Mouse (Mus musculus): ENCODE data around the gene a.

Gene a

DNA sequence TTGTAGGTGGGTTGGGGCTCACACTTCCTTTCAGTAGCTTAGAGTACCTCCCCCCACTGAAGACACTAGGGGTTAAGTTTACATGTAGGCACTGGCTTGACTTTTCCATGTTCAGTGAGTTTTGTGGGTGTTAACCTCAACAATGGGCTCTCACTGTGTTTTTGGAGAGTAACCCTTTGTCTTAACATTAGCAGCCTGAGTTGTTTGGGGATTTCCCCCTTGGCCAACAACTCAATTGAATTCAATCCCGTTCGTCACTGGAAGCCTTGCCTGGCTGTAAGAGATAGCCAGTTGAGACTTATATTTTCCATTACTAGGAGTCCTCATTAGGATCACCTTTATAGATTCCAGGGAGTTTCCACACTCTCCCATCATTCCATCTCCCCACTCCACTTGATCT, 45.3 kb downstream of the a start:
- DNase-seq (ENCODE audit: low read depth, low spot score), result peak; percentile 21

DNA sequence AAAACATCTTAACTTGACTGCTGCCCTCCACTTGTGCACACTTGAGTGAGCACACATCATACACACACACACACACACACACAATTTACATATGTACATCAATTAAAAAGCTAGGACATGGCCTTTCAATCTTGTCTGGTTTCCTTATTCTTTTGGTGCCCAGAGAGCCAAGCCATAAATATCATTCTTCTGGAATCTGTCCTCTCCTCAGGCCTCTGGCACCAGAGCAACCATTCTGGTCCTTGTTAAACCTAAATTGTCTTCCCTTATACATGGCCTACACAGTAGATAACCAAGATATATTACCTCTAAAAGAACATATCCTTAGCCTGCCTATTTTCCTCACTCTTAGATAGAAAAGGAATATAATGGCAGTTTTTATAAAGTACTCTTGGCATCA, 56.9 kb downstream of the a start:
- no peak for DNase-seq (ENCODE audit: low read depth, low spot score)

DNA sequence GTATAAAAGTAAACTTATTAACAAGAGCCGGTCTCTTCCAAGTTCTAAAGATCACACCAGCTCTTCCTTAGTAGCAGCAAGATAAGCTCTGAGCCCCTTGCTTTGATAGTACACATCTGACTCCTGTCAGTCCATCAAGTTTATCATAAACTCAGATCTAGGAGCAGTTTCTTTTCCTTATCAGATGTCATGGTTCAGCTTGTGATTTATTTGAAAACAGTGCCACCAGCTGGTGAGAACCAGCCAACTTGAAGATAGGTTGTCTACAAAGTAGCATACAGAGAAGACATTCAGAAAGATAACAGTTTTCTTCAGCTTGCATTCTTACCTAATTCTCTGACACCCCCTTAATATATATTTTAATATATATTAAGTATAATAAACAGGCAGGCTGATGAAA, 64.2 kb downstream of the a start:
- DNase-seq (ENCODE audit: low read depth, low spot score), result peak; percentile 46

DNA sequence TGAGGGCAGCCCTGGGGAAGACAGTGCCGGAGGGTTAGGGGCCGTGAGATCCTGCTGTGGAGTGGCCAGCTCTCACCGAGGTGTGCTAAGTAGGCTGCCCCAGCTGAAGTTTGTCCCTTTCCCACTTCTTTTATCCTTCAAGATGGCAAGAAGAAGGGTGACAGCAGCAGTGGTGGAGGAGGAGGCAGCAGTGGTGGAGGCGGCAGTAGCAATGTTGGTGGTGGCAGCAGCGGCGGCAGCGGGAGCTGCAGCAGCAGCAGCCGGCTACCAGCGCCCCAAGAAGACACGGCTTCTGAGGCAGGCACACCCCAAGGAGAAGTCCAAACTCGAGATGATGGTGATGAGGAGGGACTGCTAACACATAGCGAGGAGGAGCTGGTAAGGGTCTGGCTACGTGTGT, 72.5 kb downstream of the a start:
- DNase-seq (ENCODE audit: low read depth, low spot score), result no peak

DNA sequence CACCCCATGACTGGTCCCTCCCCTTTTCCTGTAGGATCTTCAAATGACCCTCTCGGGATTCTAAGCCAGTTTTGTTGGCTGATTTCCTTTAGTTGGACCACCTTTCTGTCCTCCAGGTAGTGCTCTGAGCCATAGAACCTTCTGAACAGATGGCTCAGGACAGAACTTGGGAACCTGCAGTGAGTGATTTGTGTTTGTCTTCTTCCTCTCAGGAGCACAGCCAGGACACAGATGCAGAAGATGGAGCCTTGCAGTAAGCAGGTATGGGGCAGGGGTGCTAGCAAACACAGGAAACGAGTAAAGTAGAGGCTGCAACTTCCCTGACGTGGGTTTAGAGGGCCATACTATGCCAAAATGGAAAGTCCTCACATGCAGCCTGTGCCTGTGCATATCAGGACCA, 74.5 kb downstream of the a start:
- DNase-seq (ENCODE audit: low read depth, low spot score), result no peak

DNA sequence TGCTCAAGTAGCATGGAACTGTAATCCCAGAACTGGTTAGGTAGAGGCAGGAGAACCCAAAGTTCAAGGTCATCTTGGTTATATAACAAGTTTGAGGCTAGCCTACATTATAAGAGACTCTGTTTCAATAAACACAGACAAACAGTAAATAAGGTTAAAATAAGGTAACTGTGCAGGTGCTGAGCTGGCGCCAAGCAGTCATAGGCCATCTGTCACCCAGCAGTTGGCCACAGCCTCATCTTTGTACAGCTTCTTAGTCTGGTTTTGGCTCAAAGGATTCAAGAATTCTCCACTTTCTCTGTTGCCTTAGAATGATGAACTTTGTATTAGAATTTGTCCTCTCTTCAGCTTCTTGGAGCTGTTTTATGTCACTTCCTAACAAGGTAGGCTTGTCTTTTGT, 76.9 kb downstream of the a start:
- no peak for DNase-seq (ENCODE audit: low read depth, low spot score)

DNA sequence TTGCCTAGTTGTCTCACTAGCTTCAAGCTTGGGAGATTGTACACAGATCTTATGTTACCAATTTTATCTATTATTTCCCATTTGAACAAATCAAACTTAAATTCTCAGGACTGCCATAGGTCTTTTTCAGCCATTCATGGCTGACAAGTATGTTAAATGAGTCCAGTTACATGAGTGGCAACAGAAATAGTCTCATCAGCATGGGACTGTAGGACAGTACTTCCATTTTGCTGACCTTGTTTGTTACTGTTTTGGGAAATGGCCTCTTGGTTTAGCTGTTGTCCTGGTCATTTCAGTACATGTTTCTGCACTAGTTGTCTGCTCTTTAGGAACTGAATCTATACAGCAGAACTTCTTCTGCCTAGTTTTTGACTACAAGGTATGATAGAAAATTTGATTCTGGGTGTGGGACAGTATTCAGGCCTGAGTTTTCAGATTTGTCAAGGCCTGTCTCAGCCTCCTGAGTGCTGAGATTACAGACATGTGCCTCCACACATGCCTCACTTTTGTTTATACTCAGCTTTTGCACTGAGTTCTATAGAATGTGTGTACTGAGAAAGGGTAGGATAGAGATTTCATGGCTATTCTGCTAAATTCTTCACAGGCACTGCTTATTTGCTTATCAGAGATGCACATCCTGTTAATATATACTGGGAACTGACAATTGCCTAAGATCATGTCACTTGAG, 78.9 kb downstream of the a start:
- DNase-seq (ENCODE audit: low read depth, low spot score), result no peak

DNA sequence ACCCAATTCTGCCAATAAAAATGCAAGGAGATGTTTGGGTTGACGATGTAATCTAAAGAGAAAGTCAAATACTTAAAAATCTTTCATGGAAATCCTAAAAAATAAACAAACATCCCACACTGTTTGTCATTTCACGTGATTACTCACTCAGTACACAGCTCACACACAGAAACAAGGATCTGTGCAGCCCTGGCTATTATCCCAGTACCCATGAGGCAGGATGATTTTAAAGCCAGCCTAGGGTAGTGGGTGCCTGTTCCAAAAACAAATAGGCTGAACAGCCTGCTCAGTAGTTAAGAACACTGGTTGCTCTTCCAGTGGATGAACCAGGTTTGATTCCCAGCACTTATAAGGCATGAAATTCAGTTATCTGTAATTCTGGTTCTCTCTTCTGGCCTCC, 85.4 kb downstream of the a start:
- no peak for DNase-seq (ENCODE audit: low read depth, low spot score)

DNA sequence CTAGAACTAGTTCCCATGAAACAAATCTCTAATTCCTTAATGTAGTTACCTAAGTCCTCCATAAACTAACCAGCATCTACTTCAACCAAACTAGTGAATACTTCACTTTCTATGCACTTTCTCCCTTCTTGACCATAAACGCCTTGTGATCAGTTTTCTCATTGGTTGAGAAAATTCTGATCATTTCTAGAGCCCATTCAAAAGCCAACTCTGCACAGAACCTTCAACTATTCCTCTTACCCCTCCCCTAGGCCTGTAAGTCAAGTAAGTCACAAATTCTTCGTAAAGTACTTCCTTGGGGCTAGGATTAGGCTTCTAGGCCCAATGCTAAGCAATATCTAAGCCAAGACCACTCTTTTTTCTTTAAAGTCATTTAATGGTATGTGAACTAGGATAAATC, 100.4 kb downstream of the a start:
- peak; percentile 58 for DNase-seq (ENCODE audit: low read depth, low spot score)

DNA sequence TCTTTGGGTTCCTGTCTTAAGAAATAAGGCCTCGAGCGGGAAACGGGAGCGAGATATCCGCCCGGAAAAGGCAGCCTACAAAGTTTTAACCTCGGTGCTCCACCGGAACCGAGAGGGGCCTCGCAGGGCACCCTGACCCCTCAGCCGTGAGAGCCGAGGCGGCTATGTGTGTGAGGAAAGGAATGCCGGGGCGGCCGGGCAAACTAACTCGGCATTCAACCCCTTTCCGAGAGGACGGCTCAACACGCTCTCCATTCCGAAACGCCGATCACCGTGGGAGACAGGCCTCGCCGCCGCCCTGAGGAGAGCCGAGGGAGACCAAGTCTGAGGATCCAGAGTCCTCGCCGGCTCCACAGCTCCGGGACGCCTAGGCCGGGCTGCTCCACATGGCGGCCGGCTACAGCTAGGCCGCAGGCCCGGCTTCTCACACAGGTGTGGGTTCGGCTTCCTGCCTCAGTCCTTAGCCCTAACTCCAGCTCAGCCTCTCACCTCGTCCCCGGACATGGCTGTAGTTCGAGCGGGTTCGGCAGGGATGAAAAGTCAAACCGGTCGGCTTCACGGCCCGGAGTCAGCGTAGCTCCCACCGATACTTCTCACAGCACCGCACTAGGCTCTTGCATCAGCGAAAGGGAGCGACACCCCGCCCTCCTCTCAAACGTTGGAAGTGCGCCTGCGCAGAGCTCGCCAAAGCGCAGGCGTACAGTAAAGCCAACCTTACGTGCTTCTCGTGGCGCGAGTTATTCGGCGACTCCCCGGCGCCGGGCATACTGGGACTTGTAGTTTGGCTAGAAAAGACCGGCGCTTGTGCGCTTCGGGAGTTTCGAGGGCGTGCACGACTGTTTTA, 101.2 kb downstream of the a start, which contains the start of gene Eif2s2:
TSS of gene Eif2s2 (minus strand) at position 735 of the 844 bp plus-strand sequence.
- peak; percentile 99 for DNase-seq (ENCODE audit: low read depth, low spot score)

DNA sequence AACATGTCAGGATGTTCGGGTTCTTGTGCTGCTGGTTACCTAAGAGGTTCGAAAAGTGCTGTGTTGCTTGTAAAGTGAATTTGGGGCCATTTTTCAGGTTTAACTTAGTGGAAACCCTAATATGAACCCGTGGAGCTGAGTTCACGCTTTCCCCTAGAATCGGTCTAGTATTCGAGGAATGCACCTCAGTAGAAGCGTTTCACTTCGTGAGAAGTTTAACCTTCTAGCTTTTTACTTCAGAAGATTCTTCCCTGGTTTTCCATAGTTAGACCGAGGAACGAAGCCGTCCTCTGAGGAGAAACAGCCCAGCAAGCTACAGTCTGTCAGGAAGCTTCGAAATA, 101.8 kb downstream of the a start:
- no peak for DNase-seq (ENCODE audit: low read depth, low spot score)

DNA sequence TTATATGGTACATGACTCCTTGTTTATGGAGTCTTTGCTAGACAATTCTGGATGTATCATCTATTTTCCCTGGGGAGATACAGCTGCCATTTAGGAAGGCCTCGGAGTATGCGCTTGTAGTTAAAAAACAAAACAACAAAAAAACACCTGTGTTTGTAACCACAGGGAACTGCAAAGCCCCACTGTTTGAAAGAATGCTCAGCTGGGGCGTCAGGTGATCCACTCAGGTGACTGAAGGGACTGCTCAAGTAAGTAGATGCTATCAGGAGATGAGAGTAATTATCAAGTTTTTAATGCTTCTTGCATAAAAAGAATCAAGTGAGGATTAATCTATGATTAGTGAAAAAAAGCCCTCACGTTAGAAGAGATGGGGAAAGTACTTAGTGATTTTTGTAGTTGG, 102.3 kb downstream of the a start:
- DNase-seq (ENCODE audit: low read depth, low spot score), result peak; percentile 78

DNA sequence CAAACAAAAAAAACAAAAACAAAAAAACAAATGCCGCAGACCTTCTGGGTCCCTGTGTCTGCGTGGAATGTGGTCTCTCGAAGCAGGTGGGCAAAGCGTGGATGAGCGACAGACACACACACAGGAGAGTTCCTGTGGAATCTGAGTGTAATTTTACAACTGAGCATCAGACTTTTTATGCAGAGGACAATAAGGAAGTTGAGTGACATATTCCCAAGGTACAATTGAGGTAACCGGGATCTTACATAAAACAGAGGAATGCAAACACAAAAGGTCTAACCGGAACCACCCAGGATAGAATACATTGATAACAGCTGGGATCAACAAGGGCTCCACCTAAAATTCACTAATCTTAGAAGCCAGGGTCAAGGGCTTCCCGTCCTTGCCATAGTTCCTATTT, 107.8 kb downstream of the a start:
- DNase-seq (ENCODE audit: low read depth, low spot score), result peak; percentile 83

DNA sequence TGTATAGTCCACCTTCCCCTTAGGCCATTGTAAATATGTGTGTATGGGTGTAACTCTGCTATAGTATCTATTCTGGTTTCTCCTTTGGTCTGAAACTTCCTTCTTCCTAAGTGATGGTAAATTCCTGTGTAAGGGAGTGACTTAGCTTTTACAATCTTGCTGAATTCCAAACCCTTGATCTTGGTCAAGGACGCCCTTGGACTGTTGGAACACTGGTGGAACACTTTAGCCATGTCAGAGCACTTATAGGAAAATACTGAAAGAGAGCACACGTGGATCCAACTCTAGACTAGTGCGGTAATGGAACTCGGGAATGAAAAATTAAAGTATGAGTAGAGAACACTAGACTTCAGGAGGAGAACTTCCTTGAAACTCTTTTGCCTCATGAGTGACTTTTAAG, 108.2 kb downstream of the a start:
- peak; percentile 82 for DNase-seq (ENCODE audit: low read depth, low spot score)

DNA sequence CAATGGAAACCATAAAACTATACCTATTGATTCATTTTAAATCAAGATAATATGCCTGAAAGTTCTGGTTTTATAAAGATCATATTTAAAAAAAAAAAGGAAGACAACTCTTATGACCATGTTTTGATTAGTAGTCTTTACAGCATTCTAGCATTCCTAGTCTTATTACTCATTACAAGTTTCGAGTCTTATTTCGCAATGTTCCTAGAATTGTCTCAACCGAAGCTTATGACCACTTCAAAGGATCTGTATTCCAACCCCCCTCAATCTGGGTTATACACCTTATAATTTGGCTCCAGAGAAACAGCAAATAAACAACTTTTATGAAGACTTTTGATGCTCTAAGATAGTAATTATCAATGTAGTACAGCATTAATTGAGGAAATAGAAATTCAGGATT, 110.9 kb downstream of the a start:
- no peak for DNase-seq (ENCODE audit: low read depth, low spot score)

DNA sequence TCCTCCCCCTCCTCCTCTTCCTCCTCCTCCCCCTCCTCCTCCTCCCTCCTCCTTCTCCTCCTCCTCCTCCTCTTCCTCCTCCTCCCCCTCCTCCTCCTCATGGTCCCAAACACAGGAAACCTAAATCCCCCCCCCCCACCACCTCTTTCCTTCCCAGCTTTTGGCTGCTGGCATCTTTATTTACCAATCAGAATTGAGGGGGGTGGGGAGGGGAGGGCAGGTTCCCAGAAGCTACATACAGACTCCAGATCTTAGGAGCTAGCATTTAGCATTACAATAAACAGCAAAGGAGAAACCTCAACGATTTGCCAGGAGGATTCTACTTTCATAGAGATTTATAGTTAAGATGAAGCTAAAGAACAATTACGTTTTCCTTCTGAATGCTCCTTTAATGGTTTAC, 114.6 kb downstream of the a start:
- DNase-seq (ENCODE audit: low read depth, low spot score), result peak; percentile 74

DNA sequence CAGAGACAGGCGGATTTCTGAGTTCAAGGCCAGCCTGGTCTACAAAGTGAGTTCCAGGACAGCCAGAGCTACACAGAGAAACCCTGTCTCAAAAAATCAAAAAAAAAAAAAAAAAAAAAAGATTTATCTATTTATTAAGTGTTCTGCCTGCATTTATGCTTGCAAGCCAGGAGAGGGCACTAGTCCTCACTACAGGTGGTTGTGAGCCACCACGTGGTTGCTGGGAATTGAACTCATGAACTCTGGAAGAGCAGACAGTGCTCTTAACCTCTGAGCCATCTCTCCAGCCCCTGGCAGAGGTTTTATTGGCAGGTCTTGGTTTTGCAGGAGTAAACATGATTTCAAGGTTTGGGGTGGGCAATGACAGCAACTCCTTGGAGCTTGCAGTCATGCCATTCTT, 117.0 kb downstream of the a start:
- peak; percentile 69 for DNase-seq (ENCODE audit: low read depth, low spot score)

DNA sequence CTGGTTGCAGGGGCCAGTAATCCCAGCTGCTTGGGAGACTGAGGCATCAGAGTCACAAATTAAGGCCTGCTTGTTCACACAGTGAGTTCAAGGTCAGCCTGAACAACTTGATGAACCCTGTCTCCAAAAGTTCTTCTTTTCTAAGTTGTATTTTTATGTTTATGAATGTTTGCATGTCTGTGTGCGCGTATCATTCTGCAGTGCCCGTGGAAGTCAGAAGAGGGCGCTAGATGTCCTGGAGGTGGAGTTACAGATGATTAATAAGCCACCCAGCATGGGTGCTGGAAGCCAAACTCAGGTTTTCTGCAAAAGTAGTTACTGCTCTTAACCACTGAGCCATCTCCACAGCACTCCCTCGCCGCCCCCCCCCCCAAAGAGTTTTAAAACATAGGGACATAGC, 118.6 kb downstream of the a start:
- peak; percentile 68 for DNase-seq (ENCODE audit: low read depth, low spot score)

DNA sequence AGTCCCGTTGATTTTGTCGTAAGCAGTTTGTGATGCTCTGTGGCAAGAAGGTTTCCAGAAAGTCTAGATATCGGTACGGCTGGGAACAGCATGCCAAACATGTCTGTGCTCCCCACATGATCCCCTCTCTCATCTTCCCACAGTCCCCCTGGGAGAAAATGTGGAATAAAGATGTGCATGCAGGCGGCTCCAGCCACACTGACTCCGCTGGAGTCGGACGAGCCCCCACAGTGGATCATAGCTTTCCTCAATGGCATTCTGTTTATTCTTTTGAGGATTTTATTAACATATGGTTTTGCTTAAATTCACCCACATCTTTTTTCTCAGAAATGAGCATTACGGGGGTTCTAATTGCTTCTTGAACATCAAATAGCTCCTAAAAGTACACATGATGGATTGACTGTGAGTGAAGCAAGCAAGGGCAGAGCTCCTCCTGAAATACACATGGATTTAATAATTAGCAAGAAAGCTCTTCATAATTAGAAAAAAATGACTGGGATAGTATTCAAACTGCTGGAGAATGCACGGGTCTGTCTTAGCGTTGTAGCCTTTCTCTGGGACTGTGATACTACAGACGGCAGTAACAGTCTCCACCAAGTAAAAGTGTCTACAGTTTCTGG, 124.8 kb downstream of the a start:
- DNase-seq (ENCODE audit: low read depth, low spot score), result no peak

DNA sequence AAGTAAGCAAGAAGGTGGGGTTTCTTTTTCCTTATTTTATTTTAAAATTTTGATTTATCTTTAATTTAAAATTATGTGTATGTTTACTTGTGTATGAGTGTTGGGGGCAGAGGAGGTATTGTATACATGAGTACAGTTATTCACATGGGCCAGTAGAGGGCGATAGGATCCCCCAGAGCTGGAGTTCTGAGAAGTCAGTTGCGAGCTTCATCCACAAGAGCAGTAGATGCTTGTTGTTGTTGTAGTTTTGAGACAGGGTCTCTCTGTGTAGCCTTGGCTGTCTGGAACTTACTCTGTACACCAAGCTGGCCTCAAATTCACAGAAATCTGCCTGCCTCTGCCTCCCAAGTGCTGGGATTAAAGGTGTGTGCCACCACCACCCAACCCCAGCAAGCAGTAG, 125.3 kb downstream of the a start:
- DNase-seq (ENCODE audit: low read depth, low spot score), result peak; percentile 82

DNA sequence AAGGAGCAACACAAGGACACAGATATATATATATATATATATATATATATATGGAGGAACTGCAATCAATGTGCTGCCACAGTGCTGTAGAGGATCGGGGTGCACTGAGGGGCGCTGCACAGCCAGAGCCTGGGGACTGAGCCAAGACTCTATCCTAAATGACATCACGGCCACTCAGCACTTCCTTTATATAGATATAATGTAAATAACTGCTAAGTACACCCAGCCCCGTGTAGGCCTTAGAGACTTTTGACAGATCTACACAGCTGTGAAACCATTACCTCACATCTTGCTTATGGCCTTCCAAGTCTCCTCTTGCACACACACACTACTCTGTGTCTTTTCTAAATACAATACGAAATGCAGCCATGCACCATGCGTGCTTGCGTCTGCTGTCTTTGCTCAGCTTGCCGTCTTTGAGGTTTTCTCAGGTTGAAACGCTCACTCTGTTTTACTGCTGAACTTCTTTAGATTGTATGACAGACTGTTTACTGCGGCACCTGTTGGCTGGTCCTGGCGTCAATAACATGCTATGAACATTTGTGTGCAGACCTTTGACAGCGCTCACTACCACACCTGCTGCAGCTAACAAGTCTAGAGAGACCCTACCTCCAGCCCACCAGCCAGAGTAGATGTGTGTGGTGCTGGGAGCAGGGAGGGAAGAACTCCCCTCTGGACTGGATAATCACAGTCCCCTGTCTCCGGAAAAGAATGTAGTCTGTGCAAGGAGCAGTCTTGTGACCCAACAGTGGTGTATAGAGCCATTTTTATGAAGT, 126.9 kb downstream of the a start:
- DNase-seq (ENCODE audit: low read depth, low spot score), result no peak

DNA sequence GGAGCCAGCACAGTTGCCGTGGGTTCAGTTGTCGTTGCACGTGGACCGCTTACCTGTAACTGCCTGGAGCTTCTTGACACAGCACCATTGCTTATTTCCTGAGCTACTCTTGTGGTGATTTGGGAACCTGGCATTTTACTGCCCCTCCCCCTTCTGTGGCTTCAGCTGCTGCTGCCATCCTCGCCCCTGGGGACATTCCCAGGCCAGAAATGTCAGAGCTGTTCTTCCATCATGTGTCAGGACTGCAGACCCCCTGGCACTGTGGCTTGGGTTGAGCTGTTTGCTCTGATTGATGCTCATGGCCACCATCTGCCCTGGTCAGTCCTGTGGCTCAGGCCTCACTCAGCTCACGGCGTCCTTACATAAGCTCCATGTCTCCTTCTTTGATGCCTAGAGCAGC, 129.7 kb downstream of the a start:
- DNase-seq (ENCODE audit: low read depth, low spot score), result no peak

All from R1 (cell line).